Mouse (Mus musculus) spleen, postnatal 10 days (tissue): ENCODE data around the gene Olfr728.

Source experiments
- DNase-seq, 2 experiments: peaks; one replicate each; pipeline ENCODE4 v3.0.0; 2021 to 2022; ENCODE audit warnings: low spot score in 2 of 2

The Olfr728 gene

DNA sequence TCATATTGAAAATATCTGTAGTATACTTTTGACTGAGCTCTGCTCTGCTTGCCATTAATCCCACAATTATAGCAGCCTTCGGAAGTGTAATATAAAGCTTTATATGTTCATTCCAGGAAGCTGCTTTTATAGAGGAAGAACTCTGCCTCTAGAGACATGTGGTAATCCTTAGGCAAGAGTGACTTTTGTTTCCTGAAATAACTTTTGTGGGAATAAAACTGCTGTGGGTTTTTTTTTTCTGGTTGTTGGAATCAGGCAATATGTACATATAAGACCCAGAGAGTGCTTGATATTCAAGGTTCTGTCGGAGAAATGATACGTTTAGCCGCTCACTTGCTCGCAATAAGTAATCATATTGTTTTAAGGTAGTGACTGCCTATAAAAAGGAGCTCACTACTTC is at the start of gene Olfr728:
Gene Olfr728, minus strand, starts transcription at position 101 of the 400 bp plus-strand sequence.
- no peak for DNase-seq

DNA sequence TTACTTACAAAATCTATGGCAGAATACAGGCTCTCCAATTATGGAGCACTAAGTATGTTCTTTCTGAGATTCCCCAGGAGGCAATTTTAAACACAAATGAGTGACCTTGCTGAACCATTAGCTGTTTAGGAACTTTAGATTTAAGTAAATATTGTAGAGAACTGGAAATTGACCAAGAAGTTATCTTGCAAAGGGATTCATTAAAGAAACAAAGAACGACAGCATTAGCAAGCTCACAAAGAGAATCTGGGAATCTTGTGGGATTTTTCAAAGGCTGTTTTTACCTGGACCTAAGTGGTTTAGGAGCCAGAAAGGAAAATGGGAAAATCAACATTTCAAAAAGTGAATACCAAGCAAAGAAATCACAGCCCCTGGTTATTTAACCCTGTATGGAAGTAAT is 45.6 kb upstream of the Olfr728 start, which contains the start of gene Olfr730:
Gene Olfr730, minus strand, starts transcription at position 101 of the 400 bp plus-strand sequence.
- no peak for DNase-seq

DNA sequence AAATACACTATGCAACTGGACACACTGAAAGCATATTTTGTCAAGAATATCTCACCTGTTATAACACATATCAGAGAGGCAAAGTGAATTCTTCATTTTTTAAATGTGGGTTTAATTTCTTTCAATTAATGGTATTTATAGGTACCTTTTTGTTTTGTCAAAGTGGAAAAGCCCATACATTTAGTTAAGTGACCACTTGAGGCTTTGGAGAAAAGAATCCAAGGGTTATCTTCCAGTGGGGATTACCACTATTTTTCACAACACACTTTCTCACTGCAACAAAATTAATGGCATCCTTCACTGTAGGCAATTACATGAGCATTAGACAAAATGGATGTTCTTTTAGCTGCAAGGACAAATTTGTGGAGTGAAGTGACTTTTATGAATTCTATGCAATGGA is 10.3 kb upstream of the Olfr728 start, which contains the start of gene Olfr729:
Gene Olfr729, minus strand, starts transcription at position 101 of the 400 bp plus-strand sequence.
- no peak for DNase-seq

DNA sequence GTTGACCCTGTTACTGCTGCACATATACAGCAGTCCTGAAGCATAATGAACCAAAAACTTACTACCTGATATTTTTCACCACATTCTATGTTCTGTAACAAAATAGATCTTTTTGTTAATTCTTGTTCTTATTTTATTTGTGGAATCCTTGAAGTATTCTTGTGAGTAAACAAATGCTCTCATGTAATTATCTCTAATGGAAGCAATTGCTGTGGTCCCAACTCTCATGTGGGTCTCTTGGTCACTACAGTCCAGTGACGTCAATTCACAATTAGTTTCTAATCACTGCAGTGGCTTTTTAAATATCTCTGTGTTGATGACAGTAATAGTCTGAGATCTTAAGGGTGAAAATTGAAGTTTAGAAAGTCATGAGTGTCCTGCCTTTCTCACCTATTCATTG is 19.6 kb downstream of the Olfr728 start, which contains the start of gene Olfr727:
Gene Olfr727, plus strand, starts transcription at position 301 of the 400 bp plus-strand sequence.
- DNase-seq: no peak

- no peak for DNase-seq
These were observed 51.6 kb downstream of the Olfr728 start, which contains the start of gene Olfr726 for GRCm38 (mm10) chr14:50090853-50091252. Gene Olfr726 (minus strand): TSS chr14:50090953.
